Mouse (Mus musculus): Measurements from ENCODE around the gene Taok3. TPM values are rescaled to one million over a fixed set of nuclear protein-coding genes. Genes with fewer than 3 reads are reported as not detected.

Taok3 gene
- polyA plus RNA-seq (2017; shearing (Covaris generic)), result 100 to 1,000 TPM in 1 of 2 experiments, 10 to 100 TPM in 1; 88.4 to 102 TPM

GRCm38 (mm10) chr5:117119777-117120488 lies at the start of gene Taok3:
TSS of gene Taok3 (plus strand) at chr5:117120129.

GRCm38 (mm10) chr5:117115836-117116366 lies 4.0 kb upstream of the Taok3 start, which contains the start of gene Suds3:
TSS of gene Suds3 (minus strand) at chr5:117116113.

GRCm38 (mm10) chr5:117286831-117287822 lies 167.2 kb downstream of the Taok3 start, which contains the start of gene Pebp1:
TSS of gene Pebp1 (minus strand) at chr5:117287625.

GRCm38 (mm10) chr5:117318741-117319629 lies 199.1 kb downstream of the Taok3 start, which contains the start of gene Vsig10:
TSS of gene Vsig10 (plus strand) at chr5:117319083.

Other genes with a start within 250 kb of the Taok3 start
- 10 to 100 TPM; 69.9 to 75.1 TPM for gene Suds3, start 4.0 kb upstream of the Taok3 start, polyA plus RNA-seq (2017; shearing (Covaris generic))
- gene Pebp1, start 167.5 kb downstream of the Taok3 start, polyA plus RNA-seq (2017; shearing (Covaris generic)), result 100 to 1,000 TPM; 223 to 230 TPM
- 10 to 100 TPM in 1 of 2 experiments, 1 to 10 TPM in 1; 7.7 to 17.2 TPM for gene Vsig10, start 199.0 kb downstream of the Taok3 start, polyA plus RNA-seq (2017; shearing (Covaris generic))
- 10 to 100 TPM; 68.1 to 79.5 TPM for gene Wsb2, start 237.2 kb downstream of the Taok3 start, polyA plus RNA-seq (2017; shearing (Covaris generic))

Measured in inflammation-experienced regulatory T-cells (primary cell).